Mouse (Mus musculus) retina, postnatal 1 day (tissue): Measurements from ENCODE around the gene Lce1f.
"Not testable (repeated sequence)": the region's sequence is repeated elsewhere in the genome, so short reads cannot be mapped to it uniquely, and the experiment has no call there.

Experiments used
- DNase-seq: peaks from one replicate; pipeline ENCODE4 v3.0.0-alpha.2; 2012

Gene Lce1f

GRCm38 (mm10) chr3:92720250-92720649 is at the start of gene Lce1f:
Lce1f (minus strand) TSS chr3:92720350.
- no peak for DNase-seq

GRCm38 (mm10) chr3:92764965-92765364 is 44.8 kb upstream of the Lce1f start, which contains the start of gene Lce1h:
Lce1h (minus strand) TSS chr3:92765065.
- DNase-seq: no peak

DNA sequence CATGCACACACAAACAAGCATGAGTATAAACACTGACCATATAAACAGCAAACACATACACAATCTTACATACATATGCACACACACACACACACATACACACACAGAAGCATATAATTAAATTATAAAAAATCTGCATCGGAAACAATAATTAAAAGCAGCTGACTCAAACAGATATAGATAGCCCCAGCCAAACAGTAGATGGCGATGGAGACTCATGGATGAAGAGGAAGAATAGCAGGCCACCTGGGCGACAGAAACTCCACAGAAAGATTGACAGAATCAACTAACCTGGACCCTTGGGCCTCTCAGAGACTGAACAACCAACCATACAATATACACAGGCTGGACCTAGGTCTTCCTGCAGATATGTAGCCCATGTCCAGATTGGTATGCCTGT is 33.0 kb upstream of the Lce1f start:
- DNase-seq: peak; percentile 5

- no peak for DNase-seq
Measured at GRCm38 (mm10) chr3:92752238-92752637, 32.1 kb upstream of the Lce1f start, which contains the start of gene Lce1g. Lce1g (minus strand) TSS chr3:92752338.

GRCm38 (mm10) chr3:92738996-92739395 is 18.8 kb upstream of the Lce1f start, which contains the start of gene Gm38119:
Gm38119 (minus strand) TSS chr3:92739096.
- no peak for DNase-seq

DNA sequence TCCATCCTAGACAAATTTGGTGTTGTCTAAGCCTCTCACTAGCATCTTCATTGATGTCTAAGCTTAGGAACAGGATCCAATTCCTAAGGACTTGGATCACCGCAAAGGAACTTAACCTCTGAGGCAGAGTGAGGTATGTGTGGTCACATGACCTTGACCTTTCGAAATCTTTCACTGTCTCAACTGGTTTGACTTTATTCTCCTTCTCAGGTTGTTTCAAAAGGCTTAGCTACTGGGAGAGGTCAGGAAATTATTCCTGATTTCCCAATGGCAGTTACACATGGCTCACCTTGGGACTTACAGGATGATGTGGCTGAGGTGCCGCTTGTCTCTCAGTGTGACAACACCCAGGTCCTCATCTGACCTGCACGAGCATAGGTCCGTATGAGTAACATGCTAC is 2.5 kb upstream of the Lce1f start:
- no peak for DNase-seq

GRCm38 (mm10) chr3:92715122-92715521 is 5.0 kb downstream of the Lce1f start:
- DNase-seq: no peak

DNA sequence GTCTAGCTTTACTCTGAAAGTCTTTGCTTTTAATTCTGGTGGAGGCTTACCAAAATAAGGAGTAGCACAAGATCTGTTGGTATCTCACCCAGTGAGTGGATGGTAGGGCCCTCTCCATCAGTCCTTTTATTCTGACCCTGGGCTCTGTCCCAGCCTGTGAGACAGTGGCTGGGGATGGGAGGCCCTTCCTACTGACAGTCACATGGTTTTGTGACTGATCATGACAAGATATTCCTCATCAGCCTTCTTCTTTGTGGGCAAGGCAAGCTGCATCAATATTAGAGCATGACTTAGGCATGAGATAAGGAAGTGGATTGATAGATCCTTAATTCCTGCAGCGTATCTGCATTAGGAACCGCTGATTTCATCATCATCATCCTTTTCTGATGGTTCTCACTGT is 11.2 kb downstream of the Lce1f start, which contains the start of gene Lce1e:
Gene Lce1e, minus strand, starts transcription at position 101 of the 400 bp plus-strand sequence.
- no peak for DNase-seq

- no peak for DNase-seq
Measured at GRCm38 (mm10) chr3:92694613-92695012, 25.5 kb downstream of the Lce1f start.

GRCm38 (mm10) chr3:92691688-92692087 is 28.5 kb downstream of the Lce1f start:
- no peak for DNase-seq

GRCm38 (mm10) chr3:92689154-92689553 is 31.0 kb downstream of the Lce1f start:
- not testable (repeated sequence) for DNase-seq

DNA sequence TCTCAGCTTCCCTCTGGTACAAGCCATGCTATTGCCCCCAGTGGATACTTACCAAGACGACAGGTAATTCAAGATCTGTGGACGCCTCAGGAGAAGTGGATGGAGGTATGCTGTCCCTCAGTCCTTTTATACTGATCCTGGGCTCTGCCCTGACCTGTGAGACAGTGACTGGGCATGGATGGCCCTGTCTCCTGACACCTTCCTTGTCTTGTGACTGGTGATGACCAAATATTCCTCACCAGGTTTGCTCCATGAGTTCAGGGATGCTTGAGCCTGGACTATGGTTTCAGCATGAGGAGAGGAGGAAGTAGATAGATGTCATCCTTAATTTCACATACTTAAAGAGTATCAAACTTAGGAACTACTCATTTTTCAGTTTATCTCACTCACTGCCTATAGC is 33.0 kb downstream of the Lce1f start, which contains the start of gene Lce1d:
Gene Lce1d, minus strand, starts transcription at position 101 of the 400 bp plus-strand sequence.
- DNase-seq: no peak

DNA sequence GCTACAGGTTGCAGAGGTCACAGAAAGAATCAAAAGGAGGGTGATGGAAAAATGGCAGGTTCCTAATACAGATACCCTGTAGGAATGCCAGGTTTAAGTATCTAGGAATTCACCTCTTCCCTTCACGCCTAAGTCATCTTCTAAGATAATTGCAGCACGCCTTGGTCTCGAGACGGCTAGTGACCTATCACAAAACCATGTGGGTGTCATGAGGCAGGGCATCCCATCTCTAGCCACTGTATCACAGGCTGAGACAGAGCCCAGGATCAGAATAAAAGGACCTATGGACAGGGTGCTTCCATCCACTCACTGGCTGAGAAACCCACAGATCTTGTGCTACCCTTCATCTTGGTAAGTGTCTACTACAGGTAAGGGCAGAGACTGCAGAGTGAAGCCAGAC is 41.2 kb downstream of the Lce1f start, which contains the start of gene Lce1c:
Gene Lce1c, plus strand, starts transcription at position 301 of the 400 bp plus-strand sequence.
- no peak for DNase-seq

GRCm38 (mm10) chr3:92670215-92670614 is 49.9 kb downstream of the Lce1f start, which contains the start of gene Lce1a2:
Lce1a2 (minus strand) TSS chr3:92670315.
- DNase-seq: no peak
